Mouse (Mus musculus) bone marrow macrophage, adult 2 months (primary cell): ENCODE data around the gene Prnp. TPM values are rescaled to one million over a fixed set of nuclear protein-coding genes. Genes with fewer than 3 reads are reported as not detected.
A peak's percentile ranks its signal among the peaks of the same experiment; 100 is the strongest.

Experiments used
- H3K27ac ChIP-seq: 2 replicates; pipeline ENCODE4 v1.5.1; 2012; ENCODE audit warnings: low read depth, low read length; ENCODE audit not compliant: insufficient read depth
- H3K4me1 ChIP-seq: 2 replicates; pipeline ENCODE4 v1.6.1; 2012; ENCODE audit warnings: low read length; ENCODE audit not compliant: control insufficient read depth, insufficient read depth
- H3K4me3 ChIP-seq: 2 replicates; pipeline ENCODE4 v1.5.1; 2012; ENCODE audit warnings: mild to moderate bottlenecking, low read length, moderate library complexity; ENCODE audit not compliant: insufficient read depth
- CTCF ChIP-seq: IDR thresholded peaks from 2 replicates; pipeline ENCODE4 v1.5.1; 2012; ENCODE audit warnings: low read depth, mild to moderate bottlenecking, low read length, moderate library complexity
- POLR2A ChIP-seq: IDR thresholded peaks from 2 replicates; pipeline ENCODE4 v1.6.1; 2012; ENCODE audit warnings: mild to moderate bottlenecking, low read depth, low read length, borderline replicate concordance
- polyA plus RNA-seq: library from polyadenylated mRNA; stranded (reverse); fragments of >200 nt; gene quantifications from 2 replicates; pipeline ENCODE4 v1.2.4, GENCODE M21; 2012; ENCODE audit not compliant: missing spikeins, insufficient read depth, insufficient read length

The Prnp gene
- polyA plus RNA-seq, 1 experiment = 27.2 TPM

DNA sequence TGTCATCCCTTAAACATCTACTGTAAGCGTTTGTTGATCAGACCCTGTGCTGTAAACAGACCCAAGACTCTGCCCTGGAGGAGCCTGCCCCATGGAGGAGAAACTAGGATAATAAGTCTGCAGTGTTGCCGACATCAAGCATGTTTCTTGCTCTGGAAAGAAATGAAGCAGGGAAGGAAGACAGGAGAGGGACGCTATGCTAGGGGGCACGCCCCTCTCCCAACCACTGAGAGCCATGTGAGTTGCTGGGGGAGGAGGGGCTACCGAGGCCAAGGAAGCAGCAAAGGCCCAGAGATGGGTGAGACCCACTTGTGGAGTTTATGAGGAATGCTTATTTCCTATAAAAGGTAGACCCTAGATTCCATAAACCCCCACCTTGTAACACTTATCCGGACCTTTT, 23.3 kb downstream of the Prnp start:
- no peak for TF ChIP-seq CTCF
- no peak for TF ChIP-seq POLR2A
- Histone ChIP-seq H3K27ac (no peak overlapping the region), H3K4me3 (no peak overlapping the region), H3K4me1 (peaks cover 9% of the 10 kb centered on the region)

- Histone ChIP-seq H3K27ac (no peak overlapping the region), H3K4me1 (peaks cover 9% of the 10 kb centered on the region), H3K4me3 (no peak overlapping the region)
- no peak for TF ChIP-seq CTCF
- TF ChIP-seq POLR2A = no peak
Measured at GRCm38 (mm10) chr2:131933598-131933997, 23.9 kb downstream of the Prnp start.

- Histone ChIP-seq H3K4me1 (peaks cover 9% of the 10 kb centered on the region), H3K27ac (no peak overlapping the region), H3K4me3 (no peak overlapping the region)
- TF ChIP-seq POLR2A (no peak), CTCF (no peak)
Measured at GRCm38 (mm10) chr2:131934243-131934642, 24.5 kb downstream of the Prnp start.

GRCm38 (mm10) chr2:131935390-131936105, 25.8 kb downstream of the Prnp start:
- no peak overlapping the region for H3K4me3 ChIP-seq
- H3K27ac ChIP-seq = no peak overlapping the region
- H3K4me1 ChIP-seq = peaks cover 9% of the 10 kb centered on the region
- TF ChIP-seq CTCF (no peak), POLR2A (no peak)

DNA sequence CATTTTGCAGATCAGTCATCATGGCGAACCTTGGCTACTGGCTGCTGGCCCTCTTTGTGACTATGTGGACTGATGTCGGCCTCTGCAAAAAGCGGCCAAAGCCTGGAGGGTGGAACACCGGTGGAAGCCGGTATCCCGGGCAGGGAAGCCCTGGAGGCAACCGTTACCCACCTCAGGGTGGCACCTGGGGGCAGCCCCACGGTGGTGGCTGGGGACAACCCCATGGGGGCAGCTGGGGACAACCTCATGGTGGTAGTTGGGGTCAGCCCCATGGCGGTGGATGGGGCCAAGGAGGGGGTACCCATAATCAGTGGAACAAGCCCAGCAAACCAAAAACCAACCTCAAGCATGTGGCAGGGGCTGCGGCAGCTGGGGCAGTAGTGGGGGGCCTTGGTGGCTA, 26.7 kb downstream of the Prnp start:
- no peak for TF ChIP-seq CTCF
- no peak for TF ChIP-seq POLR2A
- Histone ChIP-seq H3K4me1 (peaks cover 9% of the 10 kb centered on the region), H3K27ac (no peak overlapping the region)

GRCm38 (mm10) chr2:131939404-131940111, 29.8 kb downstream of the Prnp start:
- H3K4me1 ChIP-seq = peaks cover 4% of the 10 kb centered on the region
- H3K4me3 ChIP-seq = no peak overlapping the region
- H3K27ac ChIP-seq = no peak overlapping the region
- no peak for TF ChIP-seq POLR2A
- TF ChIP-seq CTCF = peak; percentile 88

More for the DNA sequence above, 26.7 kb downstream of the Prnp start:
- H3K4me3 ChIP-seq = no peak overlapping the region

GRCm38 (mm10) chr2:131940506-131940905, 30.8 kb downstream of the Prnp start:
- no peak overlapping the region for H3K27ac ChIP-seq
- H3K4me1 ChIP-seq = no peaks in the 10 kb centered on the region; the same call in 1 of the 2 replicates
- TF ChIP-seq CTCF (no peak), POLR2A (no peak)
- H3K4me3 ChIP-seq = no peak overlapping the region

- H3K4me3 ChIP-seq = no peak overlapping the region
- H3K4me1 ChIP-seq = no peaks in the 10 kb centered on the region
- no peak overlapping the region for H3K27ac ChIP-seq
- no peak for TF ChIP-seq POLR2A
Measured at GRCm38 (mm10) chr2:131941501-131941900, 31.8 kb downstream of the Prnp start.

DNA sequence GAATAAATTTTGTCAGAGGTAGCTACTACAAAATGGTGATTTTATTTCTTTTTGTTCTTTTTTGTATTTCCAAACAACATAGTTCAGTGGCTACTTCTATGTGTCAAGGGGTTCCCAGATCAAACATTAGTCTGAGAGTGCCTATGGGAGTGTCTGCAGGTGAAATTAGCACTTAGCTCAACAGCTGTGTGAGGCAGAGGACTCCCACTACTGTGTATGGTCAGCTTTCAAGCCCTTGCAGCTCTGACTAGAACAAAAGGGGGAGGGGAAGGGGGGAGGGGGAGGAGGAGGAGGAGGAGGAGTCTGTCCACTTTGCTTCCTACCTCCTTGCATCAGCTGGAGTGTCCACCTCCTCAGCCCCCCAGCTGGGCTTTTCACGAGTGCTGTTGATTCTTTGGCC, 34.6 kb downstream of the Prnp start:
- Histone ChIP-seq H3K27ac (no peak overlapping the region), H3K4me3 (no peak overlapping the region), H3K4me1 (no peaks in the 10 kb centered on the region)
- no peak for TF ChIP-seq POLR2A
- TF ChIP-seq CTCF = no peak

DNA sequence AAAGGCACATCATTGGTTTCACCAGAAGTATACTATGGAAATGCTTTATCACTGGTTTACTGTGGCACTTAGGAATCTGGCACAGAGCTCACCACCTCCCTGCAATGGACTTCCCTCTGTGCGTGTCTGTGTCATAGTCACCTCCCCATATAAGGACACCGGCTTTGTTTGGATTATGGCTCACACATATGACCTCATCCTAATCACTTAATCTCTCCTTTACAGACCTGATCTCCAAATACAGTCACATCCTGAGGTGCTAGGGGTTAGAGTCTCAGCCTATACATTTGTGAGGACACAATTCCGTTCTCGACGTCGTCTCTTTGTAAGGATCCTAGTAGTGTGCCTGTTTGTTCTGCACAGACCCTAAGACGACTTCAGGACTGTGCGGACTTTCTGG, 35.5 kb downstream of the Prnp start:
- TF ChIP-seq POLR2A (no peak), CTCF (no peak)
- Histone ChIP-seq H3K4me3 (no peak overlapping the region), H3K27ac (no peak overlapping the region), H3K4me1 (0 out of 2 replicates have a peak, but pooled peaks cover under 1% of the 10 kb centered on the region)
